Mouse (Mus musculus): Measurements from ENCODE around the gene Thsd4. TPM values are rescaled to one million over a fixed set of nuclear protein-coding genes. Genes with fewer than 3 reads are reported as not detected.

Gene Thsd4
- polyA plus RNA-seq, 1 experiment from 2014 or later = 9.4 TPM

DNA sequence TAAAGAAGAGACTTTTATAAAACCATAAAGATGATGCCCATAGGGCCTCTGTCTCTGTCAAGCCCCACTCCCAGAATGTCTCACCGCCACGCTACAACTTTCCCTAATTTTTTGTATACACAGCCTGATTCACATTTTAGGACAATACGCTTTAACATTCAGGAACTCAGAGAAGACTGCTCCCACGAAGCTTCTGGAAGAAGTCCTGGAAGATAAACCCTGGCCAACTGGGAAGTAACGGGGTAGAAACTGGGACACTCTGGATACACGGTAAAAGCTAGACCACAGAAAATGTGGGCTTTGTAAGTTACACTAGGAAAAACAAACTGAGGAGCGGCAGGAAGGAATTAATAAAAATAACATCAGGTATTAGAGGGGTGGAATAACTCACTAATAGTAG lies 318.7 kb downstream of the Thsd4 start:
- Histone ChIP-seq H3K27ac (no peak overlapping the region), H3K9ac (no peak overlapping the region), H3K27me3 (no peaks in the 10 kb centered on the region), H3K4me1 (no peaks in the 10 kb centered on the region), H3K4me3 (replicated peaks) (no peak overlapping the region), H3K9me3 (no peaks in the 10 kb centered on the region), H3K4me2 (no peak overlapping the region), H3K36me3 (replicated peaks) (no peaks in the 10 kb centered on the region)
- WGBS = 86% methylated on average over 7 of the region's 7 CpGs
- no peak for ATAC-seq (ENCODE audit: low FRiP score)

DNA sequence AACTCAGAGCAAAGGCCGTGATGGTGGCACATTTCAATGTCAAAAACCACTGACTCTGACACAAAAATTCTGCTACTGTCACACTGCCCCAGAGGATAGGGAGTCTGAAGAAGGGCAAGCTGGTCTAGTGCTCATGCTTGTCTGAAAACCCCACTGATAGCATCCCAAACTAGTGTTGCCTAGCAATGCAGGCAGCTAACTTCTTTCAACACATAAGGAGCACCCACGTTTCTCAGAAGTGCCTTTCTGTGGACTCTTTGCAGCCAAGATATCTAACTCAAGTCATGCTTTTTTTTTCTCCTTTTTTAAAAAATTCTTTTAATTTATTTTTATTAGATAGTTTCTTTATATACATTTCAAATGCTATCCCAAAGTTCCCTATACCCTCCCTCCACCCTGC lies 321.4 kb downstream of the Thsd4 start:
- Histone ChIP-seq H3K27me3 (no peaks in the 10 kb centered on the region), H3K4me1 (no peaks in the 10 kb centered on the region), H3K36me3 (replicated peaks) (no peaks in the 10 kb centered on the region), H3K4me2 (no peak overlapping the region), H3K27ac (no peak overlapping the region), H3K4me3 (replicated peaks) (no peak overlapping the region), H3K9me3 (no peaks in the 10 kb centered on the region), H3K9ac (no peak overlapping the region)
- ATAC-seq (ENCODE audit: low FRiP score) = no peak
- WGBS = 77% methylated on average over 2 of the region's 2 CpGs

DNA sequence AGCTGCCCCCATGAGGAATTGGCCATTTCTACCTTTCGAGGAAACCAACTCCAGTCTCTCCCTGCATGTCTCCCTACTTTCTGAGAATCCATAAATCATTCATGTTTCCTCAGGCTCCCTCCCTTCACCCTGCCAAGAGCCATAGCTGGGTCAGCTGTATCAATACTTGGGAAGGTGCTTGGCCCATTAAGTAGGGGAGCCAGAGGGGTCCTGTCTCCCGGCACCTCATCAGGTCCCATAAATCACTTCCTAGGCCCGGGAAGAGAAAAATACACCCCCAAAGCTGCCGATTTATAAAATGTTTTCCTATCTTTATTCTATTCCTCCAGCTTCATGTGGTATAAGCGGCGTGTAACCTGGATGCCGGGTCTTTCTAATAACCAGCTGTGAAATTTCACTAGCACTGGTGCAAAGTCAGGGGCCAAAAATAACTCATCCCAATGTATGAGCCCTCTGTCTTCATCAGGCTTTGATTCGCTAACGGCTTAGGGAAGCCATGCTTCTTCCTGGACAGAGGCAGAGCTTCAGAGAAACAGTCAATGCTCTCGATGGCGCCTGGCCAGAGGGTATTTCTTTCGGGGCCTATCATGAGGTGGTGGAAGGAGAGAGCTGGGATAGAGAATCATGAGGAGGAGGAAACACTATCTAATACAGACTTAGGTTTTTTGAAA lies 323.2 kb downstream of the Thsd4 start:
- WGBS = 93% methylated on average over 12 of the region's 12 CpGs

DNA sequence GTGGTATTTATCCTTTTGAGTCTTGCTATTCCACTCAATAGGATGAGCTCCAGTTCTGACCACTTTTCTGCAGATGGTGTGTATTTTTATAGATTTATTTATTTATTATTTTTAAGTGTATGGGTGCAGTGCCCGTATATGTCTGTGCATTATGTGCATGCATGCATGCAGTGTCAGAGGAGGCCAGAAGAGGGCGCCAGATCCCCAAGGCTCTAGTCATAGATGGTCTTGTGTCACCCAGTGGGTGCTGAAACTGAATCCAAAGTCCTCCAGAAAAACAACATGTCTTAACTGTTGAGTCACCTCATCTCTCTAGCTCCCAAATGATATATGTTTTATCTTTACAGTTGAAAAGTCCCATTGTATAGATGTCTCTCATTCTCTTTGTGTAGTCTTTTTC lies 326.3 kb downstream of the Thsd4 start:
- ATAC-seq (ENCODE audit: low FRiP score) = no peak
- Histone ChIP-seq H3K4me3 (replicated peaks) (no peak overlapping the region), H3K4me2 (no peak overlapping the region), H3K27ac (no peak overlapping the region), H3K27me3 (no peaks in the 10 kb centered on the region), H3K9ac (no peak overlapping the region), H3K4me1 (no peaks in the 10 kb centered on the region; the same call in 1 of the 2 replicates), H3K9me3 (no peaks in the 10 kb centered on the region), H3K36me3 (replicated peaks) (no peaks in the 10 kb centered on the region)
- 79% methylated on average over 2 of the region's 2 CpGs for WGBS

More for the DNA sequence above, 323.2 kb downstream of the Thsd4 start:
- no peak for ATAC-seq (ENCODE audit: low FRiP score)
- Histone ChIP-seq H3K4me3 (replicated peaks) (no peak overlapping the region), H3K4me2 (no peak overlapping the region), H3K27ac (no peak overlapping the region), H3K9ac (no peak overlapping the region), H3K27me3 (no peaks in the 10 kb centered on the region), H3K4me1 (no peaks in the 10 kb centered on the region; the same call in 1 of the 2 replicates), H3K36me3 (replicated peaks) (no peaks in the 10 kb centered on the region), H3K9me3 (no peaks in the 10 kb centered on the region)

DNA sequence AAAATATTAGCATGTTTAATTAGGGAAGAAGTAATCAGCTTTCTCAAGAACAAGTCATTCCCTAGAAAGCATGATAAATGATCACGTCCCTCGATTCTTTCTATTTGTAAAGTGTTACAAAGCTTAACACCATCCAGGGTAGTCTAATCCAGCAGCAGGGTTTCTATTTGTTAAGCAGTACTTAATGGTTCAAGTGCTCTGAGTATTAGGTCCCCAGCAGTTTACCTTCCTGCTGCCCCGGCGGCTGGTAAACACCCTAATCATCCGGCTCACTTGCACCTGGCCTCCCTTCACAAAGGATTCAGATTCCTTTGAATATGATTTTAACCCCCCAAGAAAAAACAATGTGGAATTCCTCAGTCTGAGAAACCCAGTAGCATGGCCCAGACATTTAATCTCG lies 326.9 kb downstream of the Thsd4 start:
- Histone ChIP-seq H3K9ac (no peak overlapping the region), H3K9me3 (no peaks in the 10 kb centered on the region), H3K27ac (no peak overlapping the region), H3K4me1 (no peaks in the 10 kb centered on the region; the same call in 1 of the 2 replicates), H3K27me3 (no peaks in the 10 kb centered on the region), H3K4me2 (no peak overlapping the region), H3K36me3 (replicated peaks) (no peaks in the 10 kb centered on the region), H3K4me3 (replicated peaks) (no peak overlapping the region)
- WGBS = 53% methylated on average over 6 of the region's 6 CpGs
- ATAC-seq (ENCODE audit: low FRiP score) = no peak

DNA sequence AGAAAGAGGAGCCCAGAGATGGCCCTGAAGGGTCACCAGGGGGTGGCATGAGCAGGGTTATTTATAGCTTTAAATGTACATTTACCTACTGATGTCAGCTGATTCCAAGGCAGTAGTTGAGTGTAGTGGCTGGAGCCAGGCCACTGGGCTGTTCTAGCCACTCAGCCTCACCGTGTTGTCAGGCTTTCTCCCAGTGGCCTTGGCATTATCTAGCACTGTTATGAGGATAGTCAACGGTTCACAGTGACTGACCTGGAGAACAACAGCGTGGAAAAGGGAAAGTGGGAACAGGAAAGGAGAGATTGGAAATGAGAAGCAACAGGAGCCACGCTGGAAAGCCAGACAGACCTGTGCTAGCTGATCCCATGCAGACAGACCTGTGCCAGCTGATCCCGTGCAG lies 329.5 kb downstream of the Thsd4 start:
- H3K9me3 ChIP-seq = no peaks in the 10 kb centered on the region
- no peak overlapping the region for H3K27ac ChIP-seq
- no peak overlapping the region for H3K4me3 ChIP-seq (replicated peaks)
- no peak overlapping the region for H3K4me2 ChIP-seq
- H3K9ac ChIP-seq = no peak overlapping the region
- 89% methylated on average over 5 of the region's 5 CpGs for WGBS
- H3K4me1 ChIP-seq = no peaks in the 10 kb centered on the region; the same call in 1 of the 2 replicates
- no peak for ATAC-seq (ENCODE audit: low FRiP score)
- H3K27me3 ChIP-seq = no peaks in the 10 kb centered on the region
- no peaks in the 10 kb centered on the region for H3K36me3 ChIP-seq (replicated peaks)

DNA sequence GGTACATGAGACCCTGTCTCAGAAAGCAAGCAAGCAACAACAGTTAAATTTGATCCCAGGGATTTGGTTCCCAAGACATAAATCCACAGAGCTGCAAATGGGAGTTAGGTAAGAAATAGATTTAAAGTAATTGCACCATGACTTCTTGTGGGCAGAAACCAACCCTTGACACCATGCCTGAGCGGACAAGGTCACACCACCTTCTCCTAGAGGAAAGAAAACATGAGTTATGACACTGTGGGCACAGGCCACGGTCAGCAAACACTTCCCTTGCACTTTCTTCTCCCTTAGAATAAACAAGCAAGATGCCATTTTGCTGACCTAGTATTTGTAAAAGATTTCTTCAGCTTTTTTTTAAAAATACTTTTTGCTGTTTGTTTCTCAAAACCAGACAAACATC lies 334.4 kb downstream of the Thsd4 start:
- Histone ChIP-seq H3K27ac (no peak overlapping the region), H3K4me2 (no peak overlapping the region), H3K9me3 (no peaks in the 10 kb centered on the region), H3K27me3 (no peaks in the 10 kb centered on the region), H3K4me3 (replicated peaks) (no peak overlapping the region), H3K36me3 (replicated peaks) (no peaks in the 10 kb centered on the region), H3K4me1 (peaks cover 10% of the 10 kb centered on the region), H3K9ac (no peak overlapping the region)
- 85% methylated on average over 2 of the region's 2 CpGs for WGBS
- ATAC-seq (ENCODE audit: low FRiP score) = no peak

DNA sequence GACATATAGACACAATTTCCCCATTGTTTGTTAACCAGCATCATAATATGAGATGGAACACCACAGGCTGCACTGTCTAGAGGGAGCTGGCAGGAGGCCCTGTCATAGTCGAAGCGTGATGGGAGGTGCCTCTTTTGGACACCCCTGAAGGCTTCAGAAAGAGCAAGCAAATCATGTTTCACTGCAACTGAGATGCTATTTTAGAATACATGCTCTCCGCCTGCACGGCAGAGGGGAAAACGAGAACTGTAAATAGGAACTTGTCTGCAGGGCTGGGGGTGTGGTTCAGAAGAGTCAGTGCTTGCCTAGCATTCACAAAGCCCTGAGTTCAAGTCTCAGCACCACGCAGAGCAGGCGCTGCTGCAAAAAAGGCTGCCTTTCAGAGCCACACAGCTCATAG lies 334.9 kb downstream of the Thsd4 start:
- Histone ChIP-seq H3K27me3 (no peaks in the 10 kb centered on the region), H3K9me3 (no peaks in the 10 kb centered on the region), H3K4me2 (no peak overlapping the region), H3K4me1 (peaks cover 10% of the 10 kb centered on the region), H3K27ac (no peak overlapping the region), H3K4me3 (replicated peaks) (no peak overlapping the region), H3K36me3 (replicated peaks) (no peaks in the 10 kb centered on the region), H3K9ac (no peak overlapping the region)
- 90% methylated on average over 7 of the region's 7 CpGs for WGBS
- ATAC-seq (ENCODE audit: low FRiP score) = no peak

DNA sequence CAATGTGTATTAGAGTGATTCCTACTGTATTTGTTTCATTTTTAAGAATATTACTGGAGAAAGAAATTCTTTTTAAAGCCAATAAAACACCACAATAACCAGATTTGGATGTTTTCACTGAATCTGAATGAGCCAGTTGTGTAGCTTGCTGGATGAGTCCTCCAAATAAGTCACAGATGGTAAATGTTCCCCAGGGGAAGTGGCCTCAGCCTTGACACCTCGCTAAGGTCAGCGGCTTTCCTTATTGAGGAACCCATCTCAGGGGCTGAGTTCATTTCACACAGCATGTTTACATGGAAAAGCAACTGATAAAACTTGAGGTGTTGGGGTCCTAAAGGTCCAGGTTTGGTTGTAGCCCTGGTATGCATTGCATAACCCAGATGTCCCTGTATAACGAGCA lies 337.8 kb downstream of the Thsd4 start:
- Histone ChIP-seq H3K4me1 (peaks cover 10% of the 10 kb centered on the region), H3K9ac (no peak overlapping the region), H3K9me3 (no peaks in the 10 kb centered on the region), H3K36me3 (replicated peaks) (no peaks in the 10 kb centered on the region), H3K27me3 (no peaks in the 10 kb centered on the region), H3K4me2 (no peak overlapping the region), H3K27ac (no peak overlapping the region), H3K4me3 (replicated peaks) (no peak overlapping the region)
- 72% methylated on average over 3 of the region's 3 CpGs for WGBS
- no peak for ATAC-seq (ENCODE audit: low FRiP score)

DNA sequence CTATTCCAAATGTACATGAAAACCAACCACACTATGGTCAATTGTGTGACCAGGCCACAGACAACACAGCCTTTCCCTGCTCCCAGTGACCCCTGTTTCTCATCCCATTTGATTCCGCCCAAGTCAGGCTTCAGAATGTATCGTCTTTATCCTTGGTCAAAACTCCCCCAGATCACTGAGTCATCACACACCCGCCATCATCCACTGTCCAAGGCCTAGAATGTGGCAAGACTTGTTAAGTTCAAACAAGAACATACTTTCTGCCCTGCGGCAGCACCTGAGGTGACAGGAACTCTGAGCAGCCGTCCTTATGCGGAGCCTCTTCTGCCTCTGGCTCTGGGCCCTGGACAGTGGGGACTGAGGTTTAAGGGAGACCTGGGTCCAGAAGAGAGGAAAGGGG lies 339.5 kb downstream of the Thsd4 start:
- Histone ChIP-seq H3K4me3 (replicated peaks) (no peak overlapping the region), H3K9me3 (no peaks in the 10 kb centered on the region), H3K4me2 (no peak overlapping the region), H3K27ac (no peak overlapping the region), H3K4me1 (peaks cover 10% of the 10 kb centered on the region), H3K27me3 (no peaks in the 10 kb centered on the region), H3K36me3 (replicated peaks) (no peaks in the 10 kb centered on the region), H3K9ac (no peak overlapping the region)
- ATAC-seq (ENCODE audit: low FRiP score) = no peak
- 91% methylated on average over 6 of the region's 6 CpGs for WGBS

DNA sequence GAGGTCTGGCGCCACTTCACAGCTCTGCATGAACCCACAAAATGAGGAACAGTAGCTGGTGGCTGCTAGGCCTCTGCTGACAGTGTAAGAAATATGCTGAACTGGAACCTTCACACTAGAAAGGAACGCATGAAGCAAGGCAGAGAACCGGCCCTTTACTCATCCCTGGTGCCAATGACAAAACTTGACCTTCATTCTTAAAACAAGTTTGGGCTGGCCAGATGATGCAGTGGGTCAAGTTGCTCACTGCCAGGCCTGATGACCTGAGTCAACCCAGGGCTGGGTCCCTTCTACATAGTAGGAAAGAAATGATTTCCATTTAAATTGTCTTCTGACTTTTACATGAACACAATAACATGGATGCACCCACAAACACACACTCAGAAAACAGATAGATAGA lies 340.9 kb downstream of the Thsd4 start:
- H3K9me3 ChIP-seq = no peaks in the 10 kb centered on the region
- H3K4me1 ChIP-seq = peaks cover 10% of the 10 kb centered on the region
- no peak for ATAC-seq (ENCODE audit: low FRiP score)
- no peaks in the 10 kb centered on the region for H3K27me3 ChIP-seq
- no peak overlapping the region for H3K9ac ChIP-seq
- no peak overlapping the region for H3K4me3 ChIP-seq (replicated peaks)
- no peak overlapping the region for H3K4me2 ChIP-seq
- 93% methylated on average over 3 of the region's 3 CpGs for WGBS
- H3K36me3 ChIP-seq (replicated peaks) = no peaks in the 10 kb centered on the region
- no peak overlapping the region for H3K27ac ChIP-seq

DNA sequence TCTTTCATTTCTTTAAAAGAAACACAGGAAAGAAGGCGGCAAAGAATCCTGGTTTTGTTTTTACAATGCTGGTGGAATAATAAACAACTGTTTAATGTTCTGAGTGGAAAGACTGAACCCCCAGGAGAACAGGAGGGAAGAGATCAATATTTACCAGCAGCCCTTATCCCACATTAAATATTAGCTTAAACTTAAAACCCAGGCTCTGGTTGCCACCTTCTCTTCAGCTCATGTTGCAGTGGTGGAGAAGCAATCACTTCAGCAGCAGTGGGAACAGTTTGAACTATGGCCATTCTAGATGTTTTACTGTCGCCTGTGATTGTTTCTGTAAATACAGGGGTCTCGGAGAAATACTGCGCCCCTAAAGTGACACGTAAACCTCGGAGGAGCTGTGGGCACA lies 341.7 kb downstream of the Thsd4 start:
- no peaks in the 10 kb centered on the region for H3K36me3 ChIP-seq (replicated peaks)
- no peak for ATAC-seq (ENCODE audit: low FRiP score)
- no peak overlapping the region for H3K9ac ChIP-seq
- H3K27me3 ChIP-seq = no peaks in the 10 kb centered on the region
- H3K4me2 ChIP-seq = no peak overlapping the region
- peaks cover 10% of the 10 kb centered on the region for H3K4me1 ChIP-seq
- H3K27ac ChIP-seq = no peak overlapping the region
- no peak overlapping the region for H3K4me3 ChIP-seq (replicated peaks)
- 91% methylated on average over 6 of the region's 6 CpGs for WGBS
- H3K9me3 ChIP-seq = no peaks in the 10 kb centered on the region

DNA sequence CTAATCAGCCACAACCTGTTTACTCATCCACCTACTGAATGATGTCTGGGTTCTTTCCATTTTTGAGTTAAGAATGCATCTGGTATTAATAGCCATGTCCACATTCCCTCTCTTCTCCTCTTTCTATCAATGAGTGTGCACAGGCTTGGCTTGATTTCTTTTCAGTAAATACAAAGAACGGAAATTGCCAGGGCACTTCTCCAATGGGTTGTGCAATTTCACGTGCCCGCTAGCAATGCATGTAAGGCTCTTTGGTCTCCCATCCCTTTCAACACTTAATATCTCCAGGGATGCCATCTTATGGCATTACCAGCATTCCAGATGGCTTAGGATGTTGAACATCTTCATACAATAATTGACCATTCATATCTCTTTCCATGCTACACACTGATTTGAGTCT lies 345.5 kb downstream of the Thsd4 start:
- no peak for ATAC-seq (ENCODE audit: low FRiP score)
- H3K4me1 ChIP-seq = no peaks in the 10 kb centered on the region; the same call in 1 of the 2 replicates
- no peak overlapping the region for H3K9ac ChIP-seq
- H3K36me3 ChIP-seq (replicated peaks) = no peaks in the 10 kb centered on the region
- no peak overlapping the region for H3K4me2 ChIP-seq
- H3K4me3 ChIP-seq (replicated peaks) = no peak overlapping the region
- no peak overlapping the region for H3K27ac ChIP-seq
- H3K27me3 ChIP-seq = no peaks in the 10 kb centered on the region
- 87% methylated on average over 3 of the region's 3 CpGs for WGBS
- no peaks in the 10 kb centered on the region for H3K9me3 ChIP-seq

Measured in forebrain, embryonic 12.5 days (tissue).